Mouse (Mus musculus): ENCODE measurements around the gene Dmkn. TPM values are rescaled to one million over a fixed set of nuclear protein-coding genes. Genes with fewer than 3 reads are reported as not detected.

Dmkn gene
- polyA plus RNA-seq (2015; fragmentation: Nextera tagmentation; extraction: Ambion mirVana), result 1.7 and 2.7 TPM in 2 replicates

- H3K4me1 ChIP-seq (replicated peaks; ENCODE audit: insufficient read depth, low read length), result no peaks in the 10 kb centered on the region
- H3K36me3 ChIP-seq (ENCODE audit: insufficient read depth, low read length), result no peaks in the 10 kb centered on the region
- H3K4me2 ChIP-seq (ENCODE audit: low read length), result no peak within 1 kb of the TSS
- WGBS, result 33% methylated on average over 5 of the region's 5 CpGs
- no peak for TF ChIP-seq CTCF (IDR thresholded peaks at IDR 0.05; ENCODE audit: low read depth)
- no peak within 1 kb of the TSS for H3K27ac ChIP-seq
- H3K9ac ChIP-seq (ENCODE audit: low read depth, low read length), result no peak within 1 kb of the TSS
- ATAC-seq (replicated peaks; ENCODE audit: low FRiP score, low read depth), result no peak
- H3K27me3 ChIP-seq (ENCODE audit: insufficient read depth, low read length), result no peaks in the 10 kb centered on the region
- H3K4me3 ChIP-seq (replicated peaks; ENCODE audit: low read depth, low read length), result no peak within 1 kb of the TSS
- H3K9me3 ChIP-seq (replicated peaks; ENCODE audit: low read length), result no peaks in the 10 kb centered on the region
- no peak for DNase-seq (ENCODE audit: low spot score)
These were observed at the start of gene Dmkn for GRCm38 (mm10) chr7:30763456-30763855. Gene Dmkn, plus strand, starts transcription at chr7:30763756.

GRCm38 (mm10) chr7:30717006-30717715 is 46.4 kb upstream of the Dmkn start:
- ATAC-seq (replicated peaks; ENCODE audit: low FRiP score, low read depth) (peak; percentile 91), DNase-seq (ENCODE audit: low spot score) (peak; percentile 87)
- no peak overlapping the region for H3K27ac ChIP-seq
- H3K4me2 ChIP-seq (ENCODE audit: low read length), result peak overlapping the region; percentile 61
- WGBS, result 2% methylated on average over 43 of the region's 43 CpGs
- TF ChIP-seq CTCF (IDR thresholded peaks at IDR 0.05; ENCODE audit: low read depth), result no peak
- 0 out of 2 replicates have a peak overlapping the region, but pooled peaks have one; percentile 1 for H3K9ac ChIP-seq (ENCODE audit: low read depth, low read length)
- peaks cover 5% of the 10 kb centered on the region; the same call in 1 of the 2 replicates for H3K27me3 ChIP-seq (ENCODE audit: insufficient read depth, low read length)
- no peaks in the 10 kb centered on the region for H3K9me3 ChIP-seq (replicated peaks; ENCODE audit: low read length)
- peak overlapping the region; percentile 28 for H3K4me3 ChIP-seq (replicated peaks; ENCODE audit: low read depth, low read length)
- H3K36me3 ChIP-seq (ENCODE audit: insufficient read depth, low read length), result no peaks in the 10 kb centered on the region
- H3K4me1 ChIP-seq (replicated peaks; ENCODE audit: insufficient read depth, low read length), result peaks cover 2% of the 10 kb centered on the region

GRCm38 (mm10) chr7:30717716-30718046 is 45.9 kb upstream of the Dmkn start:
- Histone ChIP-seq H3K9ac (ENCODE audit: low read depth, low read length) (0 out of 2 replicates have a peak overlapping the region, but pooled peaks have one; percentile 1), H3K27me3 (ENCODE audit: insufficient read depth, low read length) (peaks cover 5% of the 10 kb centered on the region; the same call in 1 of the 2 replicates), H3K4me2 (ENCODE audit: low read length) (peak overlapping the region; percentile 61), H3K36me3 (ENCODE audit: insufficient read depth, low read length) (no peaks in the 10 kb centered on the region), H3K4me3 (replicated peaks; ENCODE audit: low read depth, low read length) (peak overlapping the region; percentile 28), H3K4me1 (replicated peaks; ENCODE audit: insufficient read depth, low read length) (peaks cover 2% of the 10 kb centered on the region), H3K27ac (no peak overlapping the region), H3K9me3 (replicated peaks; ENCODE audit: low read length) (no peaks in the 10 kb centered on the region)
- 10% methylated on average over 14 of the region's 14 CpGs for WGBS
- no peak for TF ChIP-seq CTCF (IDR thresholded peaks at IDR 0.05; ENCODE audit: low read depth)
- DNase-seq (ENCODE audit: low spot score) (no peak), ATAC-seq (replicated peaks; ENCODE audit: low FRiP score, low read depth) (no peak)

DNA sequence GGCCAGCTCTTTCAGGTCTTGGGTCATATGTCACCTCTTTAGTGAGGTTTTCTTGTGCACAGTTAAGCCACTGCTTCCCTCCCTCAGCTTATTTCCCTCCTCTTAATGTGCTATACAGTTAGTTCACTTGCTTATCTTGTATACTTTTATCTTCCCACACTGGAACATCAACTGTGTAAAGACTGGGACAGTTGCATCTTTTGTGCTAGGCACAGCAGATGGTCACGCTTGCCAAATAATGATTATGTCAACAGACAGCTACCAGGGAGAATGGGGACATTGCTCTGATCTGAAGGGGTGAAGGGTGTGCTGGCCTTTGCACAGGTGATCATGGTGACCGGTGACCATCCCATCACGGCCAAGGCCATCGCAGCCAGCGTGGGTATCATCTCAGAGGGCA is 43.9 kb upstream of the Dmkn start:
- no peak for ATAC-seq (replicated peaks; ENCODE audit: low FRiP score, low read depth)
- Histone ChIP-seq H3K4me1 (replicated peaks; ENCODE audit: insufficient read depth, low read length) (peaks cover 2% of the 10 kb centered on the region), H3K27ac (no peak overlapping the region), H3K4me3 (replicated peaks; ENCODE audit: low read depth, low read length) (no peak overlapping the region), H3K9me3 (replicated peaks; ENCODE audit: low read length) (no peaks in the 10 kb centered on the region), H3K4me2 (ENCODE audit: low read length) (no peak overlapping the region), H3K27me3 (ENCODE audit: insufficient read depth, low read length) (peaks cover 5% of the 10 kb centered on the region; the same call in 1 of the 2 replicates), H3K9ac (ENCODE audit: low read depth, low read length) (no peak overlapping the region), H3K36me3 (ENCODE audit: insufficient read depth, low read length) (no peaks in the 10 kb centered on the region)
- TF ChIP-seq CTCF (IDR thresholded peaks at IDR 0.05; ENCODE audit: low read depth), result no peak
- WGBS, result 93% methylated on average over 5 of the region's 5 CpGs
- DNase-seq (ENCODE audit: low spot score), result no peak

DNA sequence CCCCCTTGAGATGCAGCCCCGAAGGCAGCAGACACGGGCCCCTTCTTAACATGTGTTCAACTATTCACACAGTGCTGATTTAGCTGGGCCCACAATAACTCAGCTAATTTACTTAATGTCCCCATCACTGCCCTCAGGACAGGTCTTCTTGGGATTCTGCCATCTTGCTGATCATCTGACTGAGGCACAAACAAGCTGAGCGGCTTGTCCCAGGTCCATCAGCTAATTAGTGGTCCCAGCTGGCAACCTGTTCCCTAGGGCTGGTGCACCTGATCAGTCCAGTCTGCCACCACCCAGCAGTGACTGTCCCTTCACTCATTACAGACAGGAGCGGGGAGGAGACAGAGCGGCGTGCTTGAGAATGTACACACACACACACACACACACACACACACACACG is 42.3 kb upstream of the Dmkn start:
- DNase-seq (ENCODE audit: low spot score) (no peak), ATAC-seq (replicated peaks; ENCODE audit: low FRiP score, low read depth) (no peak)
- peaks cover 2% of the 10 kb centered on the region for H3K4me1 ChIP-seq (replicated peaks; ENCODE audit: insufficient read depth, low read length)
- no peaks in the 10 kb centered on the region for H3K27me3 ChIP-seq (ENCODE audit: insufficient read depth, low read length)
- no peaks in the 10 kb centered on the region for H3K9me3 ChIP-seq (replicated peaks; ENCODE audit: low read length)
- 85% methylated on average over 7 of the region's 7 CpGs for WGBS
- H3K4me3 ChIP-seq (replicated peaks; ENCODE audit: low read depth, low read length), result no peak overlapping the region
- no peak overlapping the region for H3K9ac ChIP-seq (ENCODE audit: low read depth, low read length)
- H3K4me2 ChIP-seq (ENCODE audit: low read length), result no peak overlapping the region
- no peaks in the 10 kb centered on the region for H3K36me3 ChIP-seq (ENCODE audit: insufficient read depth, low read length)
- no peak overlapping the region for H3K27ac ChIP-seq
- TF ChIP-seq CTCF (IDR thresholded peaks at IDR 0.05; ENCODE audit: low read depth), result no peak

DNA sequence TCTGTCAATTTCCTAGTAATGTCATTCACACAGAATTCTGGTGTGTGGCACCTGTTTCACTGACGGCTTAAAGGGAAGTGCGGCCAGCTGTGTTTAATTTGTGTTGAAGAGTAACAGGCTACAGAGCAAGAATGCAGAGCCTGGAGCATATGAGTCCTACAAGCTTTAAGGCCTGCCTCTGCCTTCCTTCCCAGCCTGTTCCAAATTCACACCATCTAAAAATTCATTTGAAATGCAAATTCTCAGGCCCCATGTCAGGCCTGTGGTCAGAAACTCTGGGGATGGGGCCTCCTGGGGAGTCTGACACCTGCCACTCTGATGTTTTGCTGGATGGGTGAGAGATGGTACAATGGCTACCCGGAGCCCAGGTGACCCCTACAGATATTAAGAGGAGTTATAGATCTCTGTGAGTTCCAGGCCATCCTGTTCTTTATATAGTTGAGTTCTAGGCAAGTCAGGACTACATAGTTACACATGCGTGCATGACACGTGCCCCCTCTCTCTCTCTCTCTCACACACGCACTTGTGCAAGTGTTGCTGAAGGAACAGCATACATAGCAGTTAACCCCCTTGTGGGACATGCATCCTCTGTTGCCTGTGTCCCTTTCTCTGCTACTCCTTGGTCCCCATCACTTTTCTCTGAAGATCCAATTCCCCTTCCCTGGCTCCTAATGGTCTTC is 40.1 kb upstream of the Dmkn start:
- 66% methylated on average over 6 of the region's 6 CpGs for WGBS

More for the DNA sequence above, 40.1 kb upstream of the Dmkn start:
- Histone ChIP-seq H3K9ac (ENCODE audit: low read depth, low read length) (no peak overlapping the region), H3K9me3 (replicated peaks; ENCODE audit: low read length) (no peaks in the 10 kb centered on the region), H3K27ac (no peak overlapping the region), H3K27me3 (ENCODE audit: insufficient read depth, low read length) (no peaks in the 10 kb centered on the region), H3K4me3 (replicated peaks; ENCODE audit: low read depth, low read length) (no peak overlapping the region), H3K4me1 (replicated peaks; ENCODE audit: insufficient read depth, low read length) (0 out of 2 replicates have a peak, but pooled peaks cover 3% of the 10 kb centered on the region), H3K36me3 (ENCODE audit: insufficient read depth, low read length) (no peaks in the 10 kb centered on the region), H3K4me2 (ENCODE audit: low read length) (no peak overlapping the region)
- DNase-seq (ENCODE audit: low spot score), result no peak
- TF ChIP-seq CTCF (IDR thresholded peaks at IDR 0.05; ENCODE audit: low read depth), result no peak
- ATAC-seq (replicated peaks; ENCODE audit: low FRiP score, low read depth), result no peak

All from kidney, postnatal 0 days (tissue).